Mouse (Mus musculus): Measurements from ENCODE around the gene Abhd12b. TPM values are rescaled to one million over a fixed set of nuclear protein-coding genes. Genes with fewer than 3 reads are reported as not detected.
A peak's percentile ranks its signal among the peaks of the same experiment; 100 is the strongest.

The Abhd12b gene
- total and polyA plus RNA-seq, 2 experiments from 2014 or later: 0.13 TPM; not detected in 1

- 1% methylated on average over 52 of the region's 52 CpGs for WGBS
- peak; percentile 47 for TF ChIP-seq CTCF (IDR thresholded peaks at IDR 0.05; ENCODE audit: low read depth)
- peak; percentile 82 for ATAC-seq
Measured at GRCm38 (mm10) chr12:70227121-70227932, 73.4 kb downstream of the Abhd12b start.

GRCm38 (mm10) chr12:70228155-70228554 lies 74.2 kb downstream of the Abhd12b start:
- TF ChIP-seq CTCF (IDR thresholded peaks at IDR 0.05; ENCODE audit: low read depth): no peak
- Histone ChIP-seq H3K9me3 (ENCODE audit: low read length) (no peaks in the 10 kb centered on the region), H3K36me3 (ENCODE audit: insufficient read depth) (no peaks in the 10 kb centered on the region), H3K27ac (ENCODE audit: low read depth, low read length) (no peak overlapping the region), H3K27me3 (ENCODE audit: insufficient read depth, low read length) (no peaks in the 10 kb centered on the region), H3K4me1 (ENCODE audit: insufficient read depth) (no peaks in the 10 kb centered on the region), H3K4me2 (ENCODE audit: low read depth) (no peak overlapping the region), H3K4me3 (ENCODE audit: low read depth, low read length) (no peak overlapping the region), H3K9ac (no peak overlapping the region)
- DNase-seq (no peak), ATAC-seq (no peak)
- WGBS: 72% methylated on average over 11 of the region's 11 CpGs

More at GRCm38 (mm10) chr12:70227121-70227932, 73.4 kb downstream of the Abhd12b start:
- no peaks in the 10 kb centered on the region for H3K9me3 ChIP-seq (ENCODE audit: low read length)
- no peaks in the 10 kb centered on the region for H3K27me3 ChIP-seq (ENCODE audit: insufficient read depth, low read length)
- H3K27ac ChIP-seq (ENCODE audit: low read depth, low read length): no peak overlapping the region
- peak overlapping the region; percentile 51 for H3K9ac ChIP-seq
- peak; percentile 47 for DNase-seq
- H3K36me3 ChIP-seq (ENCODE audit: insufficient read depth): no peaks in the 10 kb centered on the region
- H3K4me2 ChIP-seq (ENCODE audit: low read depth): peak overlapping the region; percentile 95
- peak overlapping the region; percentile 37 for H3K4me3 ChIP-seq (ENCODE audit: low read depth, low read length)
- H3K4me1 ChIP-seq (ENCODE audit: insufficient read depth): no peaks in the 10 kb centered on the region

GRCm38 (mm10) chr12:70231294-70231693 lies 77.4 kb downstream of the Abhd12b start, which contains the start of gene Pygl:
Gene Pygl, minus strand, starts transcription at chr12:70231488.
- no peak within 1 kb of the TSS for H3K9ac ChIP-seq
- ATAC-seq (no peak), DNase-seq (no peak)
- H3K4me2 ChIP-seq (ENCODE audit: low read depth): no peak within 1 kb of the TSS
- no peak within 1 kb of the TSS for H3K27ac ChIP-seq (ENCODE audit: low read depth, low read length)
- TF ChIP-seq CTCF (IDR thresholded peaks at IDR 0.05; ENCODE audit: low read depth): no peak
- no peaks in the 10 kb centered on the region for H3K9me3 ChIP-seq (ENCODE audit: low read length)
- H3K36me3 ChIP-seq (ENCODE audit: insufficient read depth): no peaks in the 10 kb centered on the region
- no peak within 1 kb of the TSS for H3K4me3 ChIP-seq (ENCODE audit: low read depth, low read length)
- WGBS: 87% methylated on average over 2 of the region's 2 CpGs
- H3K27me3 ChIP-seq (ENCODE audit: insufficient read depth, low read length): no peaks in the 10 kb centered on the region
- peaks cover 5% of the 10 kb centered on the region; the same call in 1 of the 2 replicates for H3K4me1 ChIP-seq (ENCODE audit: insufficient read depth)

- no peaks in the 10 kb centered on the region for H3K9me3 ChIP-seq (ENCODE audit: low read length)
- H3K36me3 ChIP-seq (ENCODE audit: insufficient read depth): no peaks in the 10 kb centered on the region
- DNase-seq (no peak), ATAC-seq (no peak)
- H3K4me3 ChIP-seq (ENCODE audit: low read depth, low read length): no peak overlapping the region
- peaks cover 5% of the 10 kb centered on the region; the same call in 1 of the 2 replicates for H3K4me1 ChIP-seq (ENCODE audit: insufficient read depth)
- no peak overlapping the region for H3K27ac ChIP-seq (ENCODE audit: low read depth, low read length)
- TF ChIP-seq CTCF (IDR thresholded peaks at IDR 0.05; ENCODE audit: low read depth): no peak
- no peak overlapping the region for H3K4me2 ChIP-seq (ENCODE audit: low read depth)
- no peak overlapping the region for H3K9ac ChIP-seq
- WGBS: 20% methylated on average over 5 of the region's 5 CpGs
- H3K27me3 ChIP-seq (ENCODE audit: insufficient read depth, low read length): no peaks in the 10 kb centered on the region
Measured at GRCm38 (mm10) chr12:70232020-70232544, 78.1 kb downstream of the Abhd12b start.

Other genes with a start within 250 kb of the Abhd12b start
- 19.9 and 21.7 TPM in 2 replicates for gene Sav1, start 167.1 kb upstream of the Abhd12b start, total RNA-seq (2014; rRNA removed)
- gene Sav1, start 167.1 kb upstream of the Abhd12b start, polyA plus RNA-seq (2015; fragmentation: Nextera tagmentation; extraction: Ambion mirVana): 2.4 and 2.5 TPM in 2 replicates
- gene Nin, start 40.4 kb upstream of the Abhd12b start, total RNA-seq (2014; rRNA removed): 28.4 and 36.9 TPM in 2 replicates
- 5.6 and 8.5 TPM in 2 replicates for gene Nin, start 40.4 kb upstream of the Abhd12b start, polyA plus RNA-seq (2015; fragmentation: Nextera tagmentation; extraction: Ambion mirVana)
- gene Pygl, start 77.3 kb downstream of the Abhd12b start, total RNA-seq (2014; rRNA removed): 5.7 and 8.2 TPM in 2 replicates
- 5.6 and 6.3 TPM in 2 replicates for gene Pygl, start 77.3 kb downstream of the Abhd12b start, polyA plus RNA-seq (2015; fragmentation: Nextera tagmentation; extraction: Ambion mirVana)
- gene Trim9, start 193.5 kb downstream of the Abhd12b start, total RNA-seq (2014; rRNA removed): 114 and 135 TPM in 2 replicates
- gene Trim9, start 193.5 kb downstream of the Abhd12b start, polyA plus RNA-seq (2015; fragmentation: Nextera tagmentation; extraction: Ambion mirVana): 67.0 and 96.8 TPM in 2 replicates